Mouse (Mus musculus) C2C12 (cell line): Measurements from ENCODE around the gene 1600002K03Rik.

ENCODE experiments used
- CEBPB ChIP-seq: IDR thresholded peaks from one replicate; pipeline ENCODE4 v1.6.1; 2011; ENCODE audit warnings: low read depth, mild to moderate bottlenecking, control low read depth, moderate library complexity
- CTCF ChIP-seq: IDR thresholded peaks from one replicate; pipeline ENCODE4 v1.5.1; 2011; ENCODE audit not compliant: control insufficient read depth, insufficient read depth, insufficient read length
- FOSL1 ChIP-seq: IDR thresholded peaks from one replicate; pipeline ENCODE4 v1.8.0; 2011; ENCODE audit warnings: mild to moderate bottlenecking, low read length; ENCODE audit not compliant: poor library complexity, insufficient read depth, severe bottlenecking
- MAX ChIP-seq: IDR thresholded peaks from one replicate; pipeline ENCODE4 v1.6.1; 2011; ENCODE audit warnings: mild to moderate bottlenecking, control low read depth
- MYOD1 ChIP-seq: IDR thresholded peaks from one replicate; pipeline ENCODE4 v1.6.1; 2011; ENCODE audit warnings: low read depth; ENCODE audit not compliant: control insufficient read depth, insufficient read length
- MYOG ChIP-seq: IDR thresholded peaks from one replicate; pipeline ENCODE4 v1.6.1; 2011; ENCODE audit not compliant: control insufficient read depth, insufficient read length; ENCODE audit errors: extremely low read depth
- USF1 ChIP-seq: IDR thresholded peaks from one replicate; pipeline ENCODE4 v1.6.1; 2011; ENCODE audit warnings: low read depth, mild to moderate bottlenecking, control low read depth, moderate library complexity

DNA sequence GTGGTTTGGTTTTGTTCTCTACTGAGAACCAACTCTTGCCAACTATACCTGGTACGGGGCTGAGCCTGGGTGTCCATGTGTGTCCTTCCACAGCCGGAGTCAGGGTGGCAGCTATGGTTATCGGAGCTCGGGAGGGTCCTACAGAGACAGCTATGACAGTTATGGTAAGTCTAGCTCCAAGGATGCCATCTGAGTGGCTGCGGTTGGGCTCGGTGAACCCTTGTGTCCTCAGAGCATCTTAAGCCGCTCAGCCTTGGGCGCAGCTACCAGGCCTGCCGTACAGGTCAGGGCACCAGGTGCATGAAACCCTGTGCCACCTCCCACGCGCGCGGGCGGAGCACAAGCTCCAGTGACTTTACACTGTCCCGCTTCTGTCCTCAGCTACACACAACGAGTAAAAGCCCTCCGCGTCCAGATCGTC lies 2.1 kb upstream of the 1600002K03Rik start:
- no peak for TF ChIP-seq CEBPB
- no peak for TF ChIP-seq CTCF
- TF ChIP-seq USF1: no peak
- no peak for TF ChIP-seq MYOD1
- no peak for TF ChIP-seq MAX
- TF ChIP-seq FOSL1: no peak
- TF ChIP-seq MYOG: no peak
